Mouse (Mus musculus): ENCODE data around the gene Pcyt1b. TPM values are rescaled to one million over a fixed set of nuclear protein-coding genes. Genes with fewer than 3 reads are reported as not detected.

Pcyt1b gene
- polyA plus RNA-seq, 1 experiment: 0.40 TPM

GRCm38 (mm10) chrX:93730854-93731253 lies 76.2 kb downstream of the Pcyt1b start:
- Histone ChIP-seq H3K36me3 (ENCODE audit: control insufficient read depth, insufficient read depth, low read length) (no peaks in the 10 kb centered on the region), H3K4me3 (ENCODE audit: control insufficient read depth, insufficient read depth, low read length) (no peak overlapping the region), H3K27ac (ENCODE audit: control insufficient read depth, insufficient read depth, low read length) (no peak overlapping the region), H3K4me1 (replicated peaks; ENCODE audit: control insufficient read depth, insufficient read depth, low read length) (no peaks in the 10 kb centered on the region), H3K27me3 (ENCODE audit: control insufficient read depth, insufficient read depth, low read length) (no peaks in the 10 kb centered on the region)
- TF ChIP-seq POLR2A (IDR thresholded peaks at IDR 0.05; ENCODE audit: control insufficient read depth, extremely low read depth, insufficient read depth, low read length, poor library complexity): no peak
- TF ChIP-seq CTCF (IDR thresholded peaks at IDR 0.05; ENCODE audit: borderline replicate concordance, control insufficient read depth, extremely low read depth, insufficient read depth, low read length, poor library complexity): no peak
- WGBS: 93% methylated on average over 8 of the region's 8 CpGs
- DNase-seq: no peak

GRCm38 (mm10) chrX:93732407-93732806 lies 77.7 kb downstream of the Pcyt1b start:
- Histone ChIP-seq H3K27ac (ENCODE audit: control insufficient read depth, insufficient read depth, low read length) (no peak overlapping the region), H3K36me3 (ENCODE audit: control insufficient read depth, insufficient read depth, low read length) (no peaks in the 10 kb centered on the region), H3K4me1 (replicated peaks; ENCODE audit: control insufficient read depth, insufficient read depth, low read length) (no peaks in the 10 kb centered on the region), H3K27me3 (ENCODE audit: control insufficient read depth, insufficient read depth, low read length) (no peaks in the 10 kb centered on the region), H3K4me3 (ENCODE audit: control insufficient read depth, insufficient read depth, low read length) (no peak overlapping the region)
- TF ChIP-seq POLR2A (IDR thresholded peaks at IDR 0.05; ENCODE audit: control insufficient read depth, extremely low read depth, insufficient read depth, low read length, poor library complexity) (no peak), CTCF (IDR thresholded peaks at IDR 0.05; ENCODE audit: borderline replicate concordance, control insufficient read depth, extremely low read depth, insufficient read depth, low read length, poor library complexity) (no peak)
- DNase-seq: no peak

- Histone ChIP-seq H3K27ac (ENCODE audit: control insufficient read depth, insufficient read depth, low read length) (no peak overlapping the region), H3K36me3 (ENCODE audit: control insufficient read depth, insufficient read depth, low read length) (no peaks in the 10 kb centered on the region), H3K27me3 (ENCODE audit: control insufficient read depth, insufficient read depth, low read length) (no peaks in the 10 kb centered on the region), H3K4me1 (replicated peaks; ENCODE audit: control insufficient read depth, insufficient read depth, low read length) (no peaks in the 10 kb centered on the region), H3K4me3 (ENCODE audit: control insufficient read depth, insufficient read depth, low read length) (no peak overlapping the region)
- no peak for DNase-seq
- TF ChIP-seq POLR2A (IDR thresholded peaks at IDR 0.05; ENCODE audit: control insufficient read depth, extremely low read depth, insufficient read depth, low read length, poor library complexity): no peak
- no peak for TF ChIP-seq CTCF (IDR thresholded peaks at IDR 0.05; ENCODE audit: borderline replicate concordance, control insufficient read depth, extremely low read depth, insufficient read depth, low read length, poor library complexity)
- 92% methylated on average over 6 of the region's 6 CpGs for WGBS
These were observed 78.5 kb downstream of the Pcyt1b start for GRCm38 (mm10) chrX:93732975-93733748.

DNA sequence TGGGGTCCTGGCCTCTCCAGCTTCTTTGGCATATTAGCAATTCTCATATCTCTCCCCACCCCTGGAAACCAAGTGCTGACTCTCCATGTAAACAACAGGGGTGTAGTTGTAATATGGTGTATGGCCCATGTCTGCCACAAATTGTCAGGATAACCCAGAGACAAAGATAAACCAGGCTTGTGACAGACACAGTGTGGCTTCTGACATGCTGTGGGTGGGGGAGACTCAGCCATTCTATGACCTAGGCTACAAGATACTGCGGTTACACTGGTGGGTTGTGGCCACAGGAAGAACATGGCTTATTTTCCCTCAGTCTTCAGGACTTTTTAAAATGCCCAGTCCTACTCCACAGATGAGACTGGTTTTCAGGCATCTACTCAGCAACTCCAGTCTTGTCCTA lies 94.5 kb downstream of the Pcyt1b start:
- DNase-seq: no peak
- Histone ChIP-seq H3K27ac (ENCODE audit: control insufficient read depth, insufficient read depth, low read length) (no peak overlapping the region), H3K4me3 (ENCODE audit: control insufficient read depth, insufficient read depth, low read length) (no peak overlapping the region), H3K4me1 (replicated peaks; ENCODE audit: control insufficient read depth, insufficient read depth, low read length) (no peaks in the 10 kb centered on the region), H3K27me3 (ENCODE audit: control insufficient read depth, insufficient read depth, low read length) (no peaks in the 10 kb centered on the region), H3K36me3 (ENCODE audit: control insufficient read depth, insufficient read depth, low read length) (no peaks in the 10 kb centered on the region)
- 95% methylated on average over 1 of the region's 1 CpGs for WGBS
- TF ChIP-seq POLR2A (IDR thresholded peaks at IDR 0.05; ENCODE audit: control insufficient read depth, extremely low read depth, insufficient read depth, low read length, poor library complexity) (no peak), CTCF (IDR thresholded peaks at IDR 0.05; ENCODE audit: borderline replicate concordance, control insufficient read depth, extremely low read depth, insufficient read depth, low read length, poor library complexity) (no peak)

- no peaks in the 10 kb centered on the region for H3K4me1 ChIP-seq (replicated peaks; ENCODE audit: control insufficient read depth, insufficient read depth, low read length)
- no peaks in the 10 kb centered on the region for H3K36me3 ChIP-seq (ENCODE audit: control insufficient read depth, insufficient read depth, low read length)
- H3K4me3 ChIP-seq (ENCODE audit: control insufficient read depth, insufficient read depth, low read length): no peak overlapping the region
- no peak for DNase-seq
- H3K27ac ChIP-seq (ENCODE audit: control insufficient read depth, insufficient read depth, low read length): no peak overlapping the region
- no peaks in the 10 kb centered on the region for H3K27me3 ChIP-seq (ENCODE audit: control insufficient read depth, insufficient read depth, low read length)
- 97% methylated on average over 6 of the region's 6 CpGs for WGBS
- TF ChIP-seq POLR2A (IDR thresholded peaks at IDR 0.05; ENCODE audit: control insufficient read depth, extremely low read depth, insufficient read depth, low read length, poor library complexity): no peak
- no peak for TF ChIP-seq CTCF (IDR thresholded peaks at IDR 0.05; ENCODE audit: borderline replicate concordance, control insufficient read depth, extremely low read depth, insufficient read depth, low read length, poor library complexity)
These were observed 95.9 kb downstream of the Pcyt1b start for GRCm38 (mm10) chrX:93750566-93750965.

DNA sequence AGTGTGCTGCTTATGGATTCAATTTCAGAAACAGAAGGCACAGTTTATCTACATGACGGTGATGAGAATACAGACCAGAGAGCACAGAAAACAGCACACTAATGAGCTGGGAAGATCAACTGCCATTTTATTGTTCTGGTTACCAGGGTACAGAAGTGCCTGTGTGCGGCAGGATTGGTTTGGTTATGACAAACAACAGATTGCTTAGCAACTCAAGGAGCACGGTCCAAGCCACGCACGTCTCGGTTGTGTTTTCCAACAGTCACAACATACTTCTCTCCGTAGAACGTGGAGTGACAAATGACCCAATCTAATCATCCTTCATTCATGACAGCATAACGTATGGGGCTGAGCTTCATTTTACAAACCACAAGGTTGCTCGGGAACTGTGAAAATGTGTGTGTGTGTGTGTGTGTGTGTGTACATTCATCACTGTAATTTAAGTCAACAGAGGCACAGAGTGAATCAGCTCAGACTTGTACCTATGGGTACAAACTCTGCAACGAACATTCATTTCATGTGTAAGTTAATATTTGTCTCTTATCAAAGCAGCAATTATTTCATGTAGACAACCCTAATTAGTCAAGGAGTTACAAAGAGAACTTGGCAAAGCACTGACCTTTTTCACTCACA lies 100.7 kb downstream of the Pcyt1b start:
- H3K4me3 ChIP-seq (ENCODE audit: control insufficient read depth, insufficient read depth, low read length): no peak overlapping the region
- H3K36me3 ChIP-seq (ENCODE audit: control insufficient read depth, insufficient read depth, low read length): no peaks in the 10 kb centered on the region
- 93% methylated on average over 11 of the region's 11 CpGs for WGBS
- TF ChIP-seq POLR2A (IDR thresholded peaks at IDR 0.05; ENCODE audit: control insufficient read depth, extremely low read depth, insufficient read depth, low read length, poor library complexity) (no peak), CTCF (IDR thresholded peaks at IDR 0.05; ENCODE audit: borderline replicate concordance, control insufficient read depth, extremely low read depth, insufficient read depth, low read length, poor library complexity) (no peak)
- DNase-seq: no peak
- H3K27me3 ChIP-seq (ENCODE audit: control insufficient read depth, insufficient read depth, low read length): no peaks in the 10 kb centered on the region
- no peaks in the 10 kb centered on the region for H3K4me1 ChIP-seq (replicated peaks; ENCODE audit: control insufficient read depth, insufficient read depth, low read length)
- no peak overlapping the region for H3K27ac ChIP-seq (ENCODE audit: control insufficient read depth, insufficient read depth, low read length)

Data from thymus, adult 2 months (tissue).